12 mouse cellular contexts compared by ENCODE assay signal in genomic region chr3:142935949-142936348, GRCm38 (mm10). TPM values are rescaled to one million over a fixed set of nuclear protein-coding genes. Genes with fewer than 3 reads are reported as not detected.
DNase-seq lines count a peak whose midpoint lies in the region; ATAC-seq and TF ChIP-seq lines count a peak whose summit lies in the region.
"Had no signal": no experiment of that assay in that cellular context is flagged by ENCODE, and none has a peak within 500 bp of the region (broad histone marks: within the 10 kb centered on the region; RNA-seq: fewer than 3 reads in every experiment).

No protein-coding gene starts in this region.

- TF ChIP-seq EP300 in heart, adult 2 months (IDR thresholded peaks at IDR 0.05; ENCODE audit: insufficient read depth, low read depth, low read length), result no peak
- TF ChIP-seq EP300 in lung, postnatal 0 days (IDR thresholded peaks at IDR 0.05), result no peak

- H3K4me3 ChIP-seq in heart, embryonic 12.5 days, result no peak overlapping the region
- H3K4me3 ChIP-seq in heart, adult 2 months, result no peak overlapping the region
- no peak overlapping the region for H3K4me3 ChIP-seq in heart, embryonic 16.5 days (ENCODE audit: low read length)
- H3K4me3 ChIP-seq in lung, postnatal 0 days (ENCODE audit: low read depth, low read length), result peak overlapping the region; percentile 0; the same call in 1 of the 2 replicates
- H3K4me3 ChIP-seq in testis, adult 2 months (ENCODE audit: control insufficient read depth, low read depth, low read length), result no peak overlapping the region
- H3K4me3 ChIP-seq: embryonic facial prominence, embryonic 10.5 days; forebrain, embryonic 15.5 days; hindbrain, embryonic 12.5 days had no signal

- no peaks in the 10 kb centered on the region for H3K27me3 ChIP-seq in heart, embryonic 12.5 days (replicated peaks)
- no peaks in the 10 kb centered on the region for H3K27me3 ChIP-seq in heart, adult 2 months (ENCODE audit: control insufficient read depth, insufficient read depth, low read length)
- no peaks in the 10 kb centered on the region for H3K27me3 ChIP-seq in heart, embryonic 16.5 days (ENCODE audit: control insufficient read depth, insufficient read depth, low read length)
- H3K27me3 ChIP-seq in lung, postnatal 0 days (replicated peaks; ENCODE audit: insufficient read depth, low read length), result no peaks in the 10 kb centered on the region
- H3K27me3 ChIP-seq in testis, adult 2 months (ENCODE audit: control insufficient read depth, insufficient read depth, low read length), result no peaks in the 10 kb centered on the region
- H3K27me3 ChIP-seq: forebrain, embryonic 15.5 days; hindbrain, embryonic 12.5 days had no signal

- no peak for TF ChIP-seq POLR2A in heart, adult 2 months (IDR thresholded peaks at IDR 0.05; ENCODE audit: insufficient read depth, low read depth, low read length)
- TF ChIP-seq POLR2A in testis, adult 2 months (IDR thresholded peaks at IDR 0.05; ENCODE audit: control insufficient read depth, low read depth, low read length), result peak; percentile 37; the same call in 1 of the 2 replicates

- peak; percentile 67; the same call in 1 of the 2 replicates for ATAC-seq in heart, embryonic 12.5 days (ENCODE audit: insufficient number of reproducible peaks, low FRiP score)
- ATAC-seq in heart, embryonic 16.5 days (replicated peaks; ENCODE audit: extremely low read depth, insufficient read depth, low FRiP score), result 0 out of 2 replicates have a peak, but pooled peaks have one; percentile 28
- ATAC-seq in lung, postnatal 0 days, result peak; percentile 75
- ATAC-seq: forebrain, embryonic 15.5 days had no signal

- H3K9me3 ChIP-seq in heart, embryonic 12.5 days (replicated peaks), result no peaks in the 10 kb centered on the region
- no peaks in the 10 kb centered on the region for H3K9me3 ChIP-seq in heart, embryonic 16.5 days (replicated peaks; ENCODE audit: control insufficient read depth, low read length)
- H3K9me3 ChIP-seq in lung, postnatal 0 days (ENCODE audit: low read length), result no peaks in the 10 kb centered on the region
- H3K9me3 ChIP-seq: embryonic facial prominence, embryonic 10.5 days; forebrain, embryonic 15.5 days; hindbrain, embryonic 12.5 days had no signal

- peak overlapping the region; percentile 31; the same call in 1 of the 2 replicates for H3K4me2 ChIP-seq in heart, embryonic 12.5 days
- peak overlapping the region; percentile 29 for H3K4me2 ChIP-seq in heart, embryonic 16.5 days (ENCODE audit: low read depth, low read length)
- H3K4me2 ChIP-seq in lung, postnatal 0 days (replicated peaks; ENCODE audit: low read depth, low read length), result peak overlapping the region; percentile 2; the same call in 1 of the 2 replicates
- H3K4me2 ChIP-seq: forebrain, embryonic 15.5 days; hindbrain, embryonic 12.5 days had no signal

- intact Hi-C loops in heart, adult 2 months (cut with DNase I), result no loop called here

- no peaks in the 10 kb centered on the region for H3K36me3 ChIP-seq in heart, embryonic 12.5 days
- H3K36me3 ChIP-seq in heart, adult 2 months (ENCODE audit: control insufficient read depth, insufficient read depth, low read length), result no peaks in the 10 kb centered on the region
- no peaks in the 10 kb centered on the region for H3K36me3 ChIP-seq in heart, embryonic 16.5 days (ENCODE audit: control insufficient read depth, insufficient read depth)
- no peaks in the 10 kb centered on the region for H3K36me3 ChIP-seq in lung, postnatal 0 days (ENCODE audit: insufficient read depth, low read length)
- H3K36me3 ChIP-seq in testis, adult 2 months (ENCODE audit: control insufficient read depth, insufficient read depth, low read length), result no peaks in the 10 kb centered on the region
- H3K36me3 ChIP-seq: embryonic facial prominence, embryonic 10.5 days; forebrain, embryonic 15.5 days; hindbrain, embryonic 12.5 days had no signal

- 53% methylated on average over 5 of the region's 5 CpGs for whole genome bisulfite sequencing in heart, embryonic 12.5 days
- WGBS in heart, adult 2 months, result 41% methylated on average over 5 of the region's 5 CpGs
- WGBS in heart, embryonic 16.5 days, result 48% methylated on average over 5 of the region's 5 CpGs
- 47% methylated on average over 5 of the region's 5 CpGs for WGBS in lung, postnatal 0 days

- no peak overlapping the region for H3K27ac ChIP-seq in heart, embryonic 12.5 days (ENCODE audit: poor library complexity, severe bottlenecking)
- no peak overlapping the region for H3K27ac ChIP-seq in heart, adult 2 months
- H3K27ac ChIP-seq in heart, embryonic 16.5 days (ENCODE audit: low read length), result no peak overlapping the region
- no peak overlapping the region; the same call in 1 of the 2 replicates for H3K27ac ChIP-seq in lung, postnatal 0 days (ENCODE audit: low read length)
- H3K27ac ChIP-seq in testis, adult 2 months (ENCODE audit: control insufficient read depth, insufficient read depth, low read depth, low read length), result peak overlapping the region; percentile 25; the same call in 1 of the 2 replicates
- H3K27ac ChIP-seq: embryonic facial prominence, embryonic 10.5 days; forebrain, embryonic 15.5 days; hindbrain, embryonic 12.5 days; kidney, postnatal 0 days had no signal

- H3K9ac ChIP-seq in heart, embryonic 12.5 days, result no peak overlapping the region
- H3K9ac ChIP-seq in heart, adult 2 months (ENCODE audit: low read depth, low read length), result no peak overlapping the region
- no peak overlapping the region for H3K9ac ChIP-seq in heart, embryonic 16.5 days (ENCODE audit: low read length)
- H3K9ac ChIP-seq in lung, postnatal 0 days (replicated peaks; ENCODE audit: low read depth), result no peak overlapping the region
- H3K9ac ChIP-seq: forebrain, embryonic 15.5 days; hindbrain, embryonic 12.5 days had no signal

- no peak for TF ChIP-seq CTCF in heart, adult 2 months (IDR thresholded peaks at IDR 0.05)
- no peak for TF ChIP-seq CTCF in lung, postnatal 0 days (IDR thresholded peaks at IDR 0.05)
- no peak for TF ChIP-seq CTCF in testis, adult 2 months (IDR thresholded peaks at IDR 0.05; ENCODE audit: control insufficient read depth, insufficient read depth, insufficient replicate concordance, low read depth, low read length)

- no peaks in the 10 kb centered on the region for H3K79me2 ChIP-seq in heart, adult 2 months (replicated peaks; ENCODE audit: control insufficient read depth, insufficient read depth, low read length)

- DNase-seq in heart, adult 2 months, result no peak
- DNase-seq in lung, postnatal 0 days (ENCODE audit: low spot score), result peak; percentile 45
- no peak for DNase-seq in adrenal gland, adult 8-10 months
- DNase-seq in kidney, postnatal 25 days, result no peak
- no peak for DNase-seq in kidney, adult 18-20 months

- peaks cover 4% of the 10 kb centered on the region; the same call in 1 of the 2 replicates for H3K4me1 ChIP-seq in heart, embryonic 12.5 days (replicated peaks)
- H3K4me1 ChIP-seq in heart, adult 2 months (ENCODE audit: control insufficient read depth, insufficient read depth, low read length), result no peaks in the 10 kb centered on the region
- no peaks in the 10 kb centered on the region for H3K4me1 ChIP-seq in heart, embryonic 16.5 days (ENCODE audit: control insufficient read depth, insufficient read depth, low read length)
- no peaks in the 10 kb centered on the region for H3K4me1 ChIP-seq in lung, postnatal 0 days (ENCODE audit: insufficient read depth, low read depth, low read length)
- peaks cover 4% of the 10 kb centered on the region; the same call in 1 of the 2 replicates for H3K4me1 ChIP-seq in testis, adult 2 months (ENCODE audit: control insufficient read depth, insufficient read depth, low read length)
- H3K4me1 ChIP-seq: embryonic facial prominence, embryonic 10.5 days; forebrain, embryonic 15.5 days had no signal

RNA-seq across cellular contexts. Expression of gene Pkn2, which starts 54.1 kb away (rescaled TPM):
- polyA plus RNA-seq in heart, embryonic 12.5 days (2016; fragmentation: Nextera tagmentation; extraction: Ambion mirVana), result 53.1 and 55.7 TPM in 2 replicates
- 10 to 100 TPM; 38.3 to 40.6 TPM for total RNA-seq in heart, adult 2 months (2021)
- polyA plus RNA-seq in heart, adult 2 months (2012; rRNA removed), result 6.6 and 14.6 TPM in 2 replicates
- polyA plus RNA-seq in heart, embryonic 16.5 days (2015; fragmentation: Nextera tagmentation; extraction: Ambion mirVana), result 31.5 and 34.6 TPM in 2 replicates
- 56.6 and 57.5 TPM in 2 replicates for polyA plus RNA-seq in lung, postnatal 0 days (2015; fragmentation: Nextera tagmentation; extraction: Ambion mirVana)
- polyA plus RNA-seq in testis, adult 2 months (2012; rRNA removed), result 14.9 and 15.3 TPM in 2 replicates
- total RNA-seq in adrenal gland, adult 8-10 months (2022), result 10 to 100 TPM; 64.7 to 80.2 (median 71.3) TPM
